Mouse (Mus musculus): ENCODE results near the gene Wasf3.

GRCm38 (mm10) chr5:146412743-146413430 is 28.1 kb downstream of the Wasf3 start:
- TF ChIP-seq POLR2A (IDR thresholded peaks at IDR 0.05; ENCODE audit: control insufficient read depth, low read depth, low read length) (no peak), CTCF (IDR thresholded peaks at IDR 0.05; ENCODE audit: control insufficient read depth, insufficient read depth, insufficient replicate concordance, low read depth, low read length) (no peak)
